In the genomic region with DNA sequence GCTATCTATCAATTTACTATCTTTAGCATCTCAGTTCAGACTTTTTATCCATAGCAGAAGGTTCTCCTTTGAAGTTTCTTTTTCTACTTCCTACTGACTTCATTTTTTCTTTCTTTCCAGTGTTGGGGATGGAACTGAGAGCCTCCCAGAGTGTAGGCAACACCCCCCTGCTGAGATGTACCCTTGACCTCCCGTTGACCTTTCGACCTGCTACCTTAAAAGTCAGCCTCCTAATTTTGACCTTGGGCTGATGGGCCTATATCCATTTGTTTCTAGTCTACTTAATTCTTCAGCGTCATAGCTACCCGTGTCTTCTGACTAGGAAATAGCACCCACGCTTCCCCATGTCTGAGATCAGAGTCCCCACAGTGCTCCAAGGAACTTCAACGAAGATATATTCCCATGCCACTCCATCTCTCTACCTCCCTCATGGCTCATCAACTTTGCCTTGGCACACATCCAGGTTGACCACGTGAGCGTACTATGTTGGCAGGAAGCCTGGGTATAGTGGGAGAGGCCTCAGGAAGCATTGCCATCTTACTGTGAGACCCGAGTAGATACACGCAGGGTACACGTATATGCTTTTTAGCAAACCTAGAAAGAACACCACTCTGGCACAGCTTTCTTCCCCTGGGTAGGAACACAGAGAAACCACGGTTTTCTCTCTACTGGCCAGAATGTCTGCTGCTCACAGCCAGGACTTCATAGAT, we compare ENCODE assay signal across 8 mouse cellular contexts. TPM values are rescaled to one million over a fixed set of nuclear protein-coding genes. Genes with fewer than 3 reads are reported as not detected.
A peak's percentile ranks its signal among the peaks of the same experiment; 100 is the strongest.
DNase-seq lines count a peak whose midpoint lies in the region; ATAC-seq and TF ChIP-seq lines count a peak whose summit lies in the region.

No protein-coding gene starts in this region.

- no peak for TF ChIP-seq CTCF in liver, adult 2 months (IDR thresholded peaks at IDR 0.05; ENCODE audit: low read depth, low read length)
- TF ChIP-seq CTCF in kidney, postnatal 0 days (IDR thresholded peaks at IDR 0.05; ENCODE audit: low read depth) = no peak
- TF ChIP-seq CTCF in liver, embryonic 14.5 days (IDR thresholded peaks at IDR 0.05; ENCODE audit: low read depth) = no peak

- H3K4me1 ChIP-seq in liver, adult 2 months (ENCODE audit: control insufficient read depth, insufficient read depth, low read length) = no peaks in the 10 kb centered on the region; the same call in 1 of the 2 replicates
- no peaks in the 10 kb centered on the region for H3K4me1 ChIP-seq in liver, embryonic 11.5 days (replicated peaks; ENCODE audit: control insufficient read depth, insufficient read depth, low read length)
- no peaks in the 10 kb centered on the region for H3K4me1 ChIP-seq in heart, embryonic 11.5 days (ENCODE audit: control insufficient read depth, insufficient read depth, low read length)
- 0 out of 2 replicates have a peak, but pooled peaks cover 4% of the 10 kb centered on the region for H3K4me1 ChIP-seq in kidney, postnatal 0 days (replicated peaks; ENCODE audit: insufficient read depth, low read length)
- peaks cover 0 to 6% of the 10 kb centered on the region in 2 experiments; a peak in 1 of 4 replicates for H3K4me1 ChIP-seq in liver, embryonic 14.5 days (replicated peaks; ENCODE audit: control insufficient read depth in 2 of 2, insufficient read depth in 2 of 2, low read length in 1 of 2)
- peaks cover 4% of the 10 kb centered on the region; the same call in 1 of the 2 replicates for H3K4me1 ChIP-seq in neural tube, embryonic 14.5 days (ENCODE audit: control insufficient read depth, insufficient read depth, low read length)

- H3K79me2 ChIP-seq in liver, adult 2 months (ENCODE audit: control insufficient read depth, insufficient read depth, low read length) = no peaks in the 10 kb centered on the region

- TF ChIP-seq POLR2A in liver, adult 2 months (IDR thresholded peaks at IDR 0.05; ENCODE audit: extremely low read depth, insufficient read depth, low read length) = no peak

- no peaks in the 10 kb centered on the region for H3K36me3 ChIP-seq in liver, adult 2 months (ENCODE audit: control insufficient read depth, insufficient read depth, low read length)
- H3K36me3 ChIP-seq in liver, embryonic 11.5 days (ENCODE audit: control insufficient read depth, insufficient read depth, low read length) = no peaks in the 10 kb centered on the region
- no peaks in the 10 kb centered on the region for H3K36me3 ChIP-seq in heart, embryonic 11.5 days (ENCODE audit: control insufficient read depth, insufficient read depth, low read length)
- H3K36me3 ChIP-seq in kidney, postnatal 0 days (ENCODE audit: insufficient read depth, low read length) = no peaks in the 10 kb centered on the region
- H3K36me3 ChIP-seq in liver, embryonic 14.5 days (replicated peaks; ENCODE audit: control insufficient read depth, insufficient read depth, low read depth) = no peaks in the 10 kb centered on the region
- no peaks in the 10 kb centered on the region for H3K36me3 ChIP-seq in neural tube, embryonic 14.5 days (ENCODE audit: control insufficient read depth, insufficient read depth, low read length)

- no peaks in the 10 kb centered on the region for H3K9me3 ChIP-seq in liver, embryonic 11.5 days (ENCODE audit: control insufficient read depth, low read length)
- H3K9me3 ChIP-seq in heart, embryonic 11.5 days (replicated peaks; ENCODE audit: control insufficient read depth, low read length) = no peaks in the 10 kb centered on the region
- H3K9me3 ChIP-seq in kidney, postnatal 0 days (replicated peaks; ENCODE audit: low read length) = no peaks in the 10 kb centered on the region
- H3K9me3 ChIP-seq in liver, embryonic 14.5 days (ENCODE audit: control insufficient read depth, low read length) = no peaks in the 10 kb centered on the region
- no peaks in the 10 kb centered on the region for H3K9me3 ChIP-seq in neural tube, embryonic 14.5 days (ENCODE audit: control insufficient read depth, low read length)

- no peaks in the 10 kb centered on the region for H3K27me3 ChIP-seq in liver, adult 2 months (ENCODE audit: control insufficient read depth, insufficient read depth, low read length)
- H3K27me3 ChIP-seq in liver, embryonic 11.5 days (replicated peaks; ENCODE audit: control insufficient read depth, insufficient read depth, low read length) = no peaks in the 10 kb centered on the region
- no peaks in the 10 kb centered on the region for H3K27me3 ChIP-seq in heart, embryonic 11.5 days (ENCODE audit: control insufficient read depth, insufficient read depth, low read length)
- no peaks in the 10 kb centered on the region for H3K27me3 ChIP-seq in kidney, postnatal 0 days (ENCODE audit: insufficient read depth, low read length)
- H3K27me3 ChIP-seq in liver, embryonic 14.5 days (ENCODE audit: control insufficient read depth, insufficient read depth, low read length) = no peaks in the 10 kb centered on the region
- no peaks in the 10 kb centered on the region for H3K27me3 ChIP-seq in neural tube, embryonic 14.5 days (ENCODE audit: control insufficient read depth, insufficient read depth, low read length)

- no peak overlapping the region for H3K4me2 ChIP-seq in liver, embryonic 11.5 days
- H3K4me2 ChIP-seq in heart, embryonic 11.5 days = 0 out of 2 replicates have a peak overlapping the region, but pooled peaks have one; percentile 15
- H3K4me2 ChIP-seq in kidney, postnatal 0 days (ENCODE audit: low read length) = peak overlapping the region; percentile 49
- peak overlapping the region; percentile 28; the same call in 1 of the 2 replicates for H3K4me2 ChIP-seq in liver, embryonic 14.5 days (ENCODE audit: low read depth)
- H3K4me2 ChIP-seq in neural tube, embryonic 14.5 days (ENCODE audit: low read depth, low read length) = peak overlapping the region; percentile 35; the same call in 1 of the 2 replicates

- ATAC-seq in liver, embryonic 11.5 days (replicated peaks; ENCODE audit: low FRiP score) = no peak
- ATAC-seq in heart, embryonic 11.5 days (replicated peaks; ENCODE audit: insufficient number of reproducible peaks, low FRiP score, low TSS enrichment) = 0 out of 2 replicates have a peak, but pooled peaks have one; percentile 47
- ATAC-seq in kidney, postnatal 0 days (replicated peaks; ENCODE audit: low FRiP score, low read depth) = peak; percentile 85
- no peak for ATAC-seq in liver, embryonic 14.5 days (ENCODE audit: insufficient read depth)
- peak; percentile 78 for ATAC-seq in neural tube, embryonic 14.5 days (ENCODE audit: low read depth)

- no peak for TF ChIP-seq EP300 in liver, embryonic 14.5 days (IDR thresholded peaks at IDR 0.05; ENCODE audit: low read depth)

- H3K27ac ChIP-seq in liver, adult 2 months (replicated peaks; ENCODE audit: insufficient read depth, low read depth, low read length) = no peak overlapping the region
- H3K27ac ChIP-seq in liver, embryonic 11.5 days (ENCODE audit: low read depth, low read length) = no peak overlapping the region
- H3K27ac ChIP-seq in heart, embryonic 11.5 days (ENCODE audit: low read depth, low read length) = no peak overlapping the region
- peak overlapping the region; percentile 63 for H3K27ac ChIP-seq in kidney, postnatal 0 days
- H3K27ac ChIP-seq in liver, embryonic 14.5 days = no peak overlapping the region
- peak overlapping the region; percentile 66; the same call in 1 of the 2 replicates for H3K27ac ChIP-seq in neural tube, embryonic 14.5 days (ENCODE audit: low read depth, low read length)

- no peak overlapping the region for H3K9ac ChIP-seq in liver, adult 2 months (ENCODE audit: low read depth, low read length)
- no peak overlapping the region for H3K9ac ChIP-seq in liver, embryonic 11.5 days (ENCODE audit: low read depth, low read length)
- no peak overlapping the region for H3K9ac ChIP-seq in heart, embryonic 11.5 days (ENCODE audit: low read depth, low read length)
- H3K9ac ChIP-seq in kidney, postnatal 0 days (ENCODE audit: low read depth, low read length) = no peak overlapping the region
- no peak overlapping the region for H3K9ac ChIP-seq in liver, embryonic 14.5 days (replicated peaks)
- H3K9ac ChIP-seq in neural tube, embryonic 14.5 days (replicated peaks; ENCODE audit: low read depth, low read length) = no peak overlapping the region

- H3K4me3 ChIP-seq in liver, adult 2 months (ENCODE audit: insufficient read depth, low read depth, low read length) = peak overlapping the region; percentile 31; the same call in 1 of the 2 replicates
- no peak overlapping the region for H3K4me3 ChIP-seq in liver, embryonic 11.5 days (ENCODE audit: low read depth, low read length)
- H3K4me3 ChIP-seq in heart, embryonic 11.5 days (ENCODE audit: low read depth, low read length) = no peak overlapping the region
- H3K4me3 ChIP-seq in kidney, postnatal 0 days (replicated peaks; ENCODE audit: low read depth, low read length) = no peak overlapping the region
- H3K4me3 ChIP-seq in liver, embryonic 14.5 days (ENCODE audit: insufficient read depth in 1 of 2, low read depth in 2 of 2, low read length in 2 of 2) = no peak overlapping the region
- H3K4me3 ChIP-seq in neural tube, embryonic 14.5 days (ENCODE audit: low read depth, low read length) = no peak overlapping the region

- 34% methylated on average over 12 of the region's 12 CpGs for WGBS in liver, adult 2 months
- 76% methylated on average over 12 of the region's 12 CpGs for WGBS in liver, embryonic 11.5 days
- WGBS in heart, embryonic 11.5 days (ENCODE audit: insufficient replicate concordance) = 67% methylated on average over 12 of the region's 12 CpGs
- 41% methylated on average over 12 of the region's 12 CpGs for WGBS in kidney, postnatal 0 days
- WGBS in liver, embryonic 14.5 days (ENCODE audit: insufficient replicate concordance) = 55% methylated on average over 12 of the region's 12 CpGs
- 57% methylated on average over 12 of the region's 12 CpGs for WGBS in neural tube, embryonic 14.5 days

- peak; percentile 70 for DNase-seq in liver, adult 2 months (ENCODE audit: extremely low read depth, low read depth, low spot score)
- DNase-seq in liver, embryonic 11.5 days (ENCODE audit: low spot score) = no peak
- DNase-seq in cerebellum, postnatal 14 days = peak; percentile 90 to 91
- DNase-seq in kidney, postnatal 0 days (ENCODE audit: low spot score) = peak; percentile 79
- no peak for DNase-seq in liver, embryonic 14.5 days (ENCODE audit: low read depth in 3 of 3, low spot score in 3 of 3)
- DNase-seq in urinary bladder, adult 2 months (ENCODE audit: low spot score) = peak; percentile 56

RNA-seq across cellular contexts. Expression of gene Dapl1, which starts 46.6 kb away (rescaled TPM):
- not detected in 2 replicates for total RNA-seq in liver, adult 2 months (2014; rRNA removed)
- polyA plus RNA-seq in liver, adult 2 months (2012; rRNA removed) = not detected in 2 replicates
- polyA plus RNA-seq in liver, embryonic 11.5 days (2014; fragmentation: Nextera tagmentation; extraction: Ambion mirVana) = 0.53 TPM in 1 of 2 replicates, not detected in the other
- polyA plus RNA-seq in heart, embryonic 11.5 days (2014; fragmentation: Nextera tagmentation; extraction: Ambion mirVana) = 0.70 TPM in 1 of 2 replicates, not detected in the other
- 9.7 and 13.0 TPM in 2 replicates for polyA plus RNA-seq in kidney, postnatal 0 days (2015; fragmentation: Nextera tagmentation; extraction: Ambion mirVana)
- polyA plus RNA-seq in liver, embryonic 14.5 days (2012; rRNA removed) = not detected in 2 replicates
- not detected in 2 replicates for polyA plus RNA-seq in liver, embryonic 14.5 days (2014; fragmentation: Nextera tagmentation; extraction: Ambion mirVana)
- not detected in 2 replicates for polyA plus RNA-seq in neural tube, embryonic 14.5 days (2014; fragmentation: Nextera tagmentation; extraction: Ambion mirVana)
- polyA plus RNA-seq in urinary bladder, adult 2 months (2012; rRNA removed) = 3.0 and 5.8 TPM in 2 replicates

Comparison
In these comparisons a context has a peak if more than half of its experiments do, and no peak if none do; other contexts are left out.
1. DNase-seq: peak in liver, adult 2 months (single experiment), cerebellum, postnatal 14 days (2 of 2), kidney, postnatal 0 days (single experiment) and urinary bladder, adult 2 months (single experiment); none in liver, embryonic 11.5 days (single experiment) and liver, embryonic 14.5 days (0 of 3).
2. H3K27ac ChIP-seq: peak in kidney, postnatal 0 days (single experiment) and neural tube, embryonic 14.5 days (single experiment); none in liver, adult 2 months (single experiment), liver, embryonic 11.5 days (single experiment), heart, embryonic 11.5 days (single experiment) and liver, embryonic 14.5 days (single experiment).
3. ATAC-seq: peak in heart, embryonic 11.5 days (single experiment), kidney, postnatal 0 days (single experiment) and neural tube, embryonic 14.5 days (single experiment); none in liver, embryonic 11.5 days (single experiment) and liver, embryonic 14.5 days (single experiment).